Mouse (Mus musculus) cortical plate, adult 2 months (tissue): Measurements from ENCODE around the gene Olfr312.

Source experiments
- CTCF ChIP-seq: fragments of 200-500 bp; IDR thresholded peaks from 2 replicates; pipeline ENCODE4 v1.5.1; 2011; ENCODE audit warnings: mild to moderate bottlenecking, control low read depth, low read length; ENCODE audit not compliant: insufficient read depth; ENCODE audit errors: extremely low read depth
- POLR2A ChIP-seq: fragments of 200-500 bp; IDR thresholded peaks from 2 replicates; pipeline ENCODE4 v1.6.1; 2011; ENCODE audit warnings: mild to moderate bottlenecking, low read length, control low read depth; ENCODE audit not compliant: insufficient read depth; ENCODE audit errors: extremely low read depth

DNA sequence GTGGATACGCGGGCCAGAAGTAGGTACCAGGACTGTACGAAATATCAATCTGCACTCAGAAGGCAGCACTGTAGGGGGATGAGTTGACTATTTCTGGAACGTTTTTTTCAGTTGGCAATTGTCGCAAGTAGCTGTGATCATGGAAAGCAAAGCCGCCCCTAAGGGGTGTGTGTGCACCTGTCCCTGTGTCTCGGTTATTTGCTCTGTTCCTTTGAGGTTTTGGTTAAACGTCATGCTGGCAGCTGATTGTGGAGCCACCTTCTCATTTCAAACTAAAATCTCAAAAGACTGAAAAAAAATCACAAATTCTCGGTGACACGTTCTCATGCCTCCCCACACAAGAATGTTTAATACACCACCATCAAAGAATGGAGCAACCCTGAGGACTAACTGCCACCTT, 41.4 kb upstream of the Olfr312 start:
- TF ChIP-seq CTCF (no peak), POLR2A (no peak)
